Mouse (Mus musculus) C2C12 (cell line): Measurements from ENCODE around the gene Eif5a.

Experiments used
- CEBPB ChIP-seq: IDR thresholded peaks from one replicate; pipeline ENCODE4 v1.6.1; 2011; ENCODE audit warnings: low read depth, mild to moderate bottlenecking, control low read depth, moderate library complexity
- CTCF ChIP-seq: IDR thresholded peaks from one replicate; pipeline ENCODE4 v1.5.1; 2011; ENCODE audit not compliant: control insufficient read depth, insufficient read depth, insufficient read length
- FOSL1 ChIP-seq: IDR thresholded peaks from one replicate; pipeline ENCODE4 v1.8.0; 2011; ENCODE audit warnings: mild to moderate bottlenecking, low read length; ENCODE audit not compliant: poor library complexity, insufficient read depth, severe bottlenecking
- MAX ChIP-seq: IDR thresholded peaks from one replicate; pipeline ENCODE4 v1.6.1; 2011; ENCODE audit warnings: mild to moderate bottlenecking, control low read depth
- MYOD1 ChIP-seq: IDR thresholded peaks from one replicate; pipeline ENCODE4 v1.6.1; 2011; ENCODE audit warnings: low read depth; ENCODE audit not compliant: control insufficient read depth, insufficient read length
- MYOG ChIP-seq: IDR thresholded peaks from one replicate; pipeline ENCODE4 v1.6.1; 2011; ENCODE audit not compliant: control insufficient read depth, insufficient read length; ENCODE audit errors: extremely low read depth
- USF1 ChIP-seq: IDR thresholded peaks from one replicate; pipeline ENCODE4 v1.6.1; 2011; ENCODE audit warnings: low read depth, mild to moderate bottlenecking, control low read depth, moderate library complexity

- TF ChIP-seq USF1 (no peak), CTCF (no peak), CEBPB (no peak), MAX (no peak), MYOD1 (no peak), MYOG (no peak), FOSL1 (no peak)
These were observed 5.8 kb downstream of the Eif5a start for GRCm38 (mm10) chr11:69915667-69916627.
